Mouse (Mus musculus) lung, embryonic 15.5 days (tissue): ENCODE measurements around the gene Dnajc11. TPM values are rescaled to one million over a fixed set of nuclear protein-coding genes. Genes with fewer than 3 reads are reported as not detected.
A peak's percentile ranks its signal among the peaks of the same experiment; 100 is the strongest.

Experiments
- ATAC-seq: fragments of 200-750 bp; cut with Nextera tagmentation; 2 replicates; pipeline ENCODE4 v1.8.0; 2017; ENCODE audit warnings: moderate number of reproducible peaks, borderline replicate concordance; ENCODE audit not compliant: low FRiP score, low TSS enrichment; ENCODE audit errors: extremely low read depth
- H3K27ac ChIP-seq: fragments of 300-500 bp; sonication (generic); 2 replicates; pipeline ENCODE4 v1.5.1; 2015; ENCODE audit warnings: moderate library complexity, mild to moderate bottlenecking, inconsistent platforms
- H3K27me3 ChIP-seq: fragments of 300-500 bp; sonication (generic); 2 replicates; pipeline ENCODE4 v1.6.1; 2015; ENCODE audit warnings: inconsistent platforms
- H3K36me3 ChIP-seq: fragments of 300-500 bp; sonication (generic); 2 replicates; pipeline ENCODE4 v1.6.1; 2015; ENCODE audit warnings: inconsistent platforms
- H3K4me1 ChIP-seq: fragments of 300-500 bp; sonication (generic); 2 replicates; pipeline ENCODE4 v1.6.1; 2015; ENCODE audit warnings: inconsistent platforms
- H3K4me2 ChIP-seq: fragments of 300-500 bp; sonication (generic); 2 replicates; pipeline ENCODE4 v1.6.1; 2015; ENCODE audit warnings: inconsistent platforms, mild to moderate bottlenecking, moderate library complexity
- H3K4me3 ChIP-seq: fragments of 300-500 bp; sonication (generic); 2 replicates; pipeline ENCODE4 v1.5.1; 2015; ENCODE audit warnings: mild to moderate bottlenecking, inconsistent platforms
- H3K9ac ChIP-seq: fragments of 300-500 bp; sonication (generic); 2 replicates; pipeline ENCODE4 v1.6.1; 2015; ENCODE audit warnings: inconsistent platforms
- H3K9me3 ChIP-seq: fragments of 300-500 bp; sonication (generic); 2 replicates; pipeline ENCODE4 v1.6.1; 2016; ENCODE audit warnings: inconsistent platforms
- WGBS: fragments of 180-500 bp; shearing (Covaris S2); methylation state at CpG from one replicate; pipeline ENCODE4 v1.1.7; 2015; 5-methylcytosine and 5-hydroxymethylcytosine counted together
- polyA plus RNA-seq: library from polyadenylated mRNA; unstranded; fragments of >200 nt; fragmentation: Nextera tagmentation; extraction: Ambion mirVana; gene quantifications from 2 replicates; pipeline ENCODE4 v1.2.1, GENCODE M21; 2015

Dnajc11 gene
- polyA plus RNA-seq, 1 experiment from 2014 or later: 64.4 TPM

GRCm38 (mm10) chr4:152006812-152007211 lies 73.3 kb downstream of the Dnajc11 start:
- peak overlapping the region; percentile 95; the same call in 1 of the 2 replicates for H3K27ac ChIP-seq
- H3K36me3 ChIP-seq: no peaks in the 10 kb centered on the region
- no peak for ATAC-seq
- H3K27me3 ChIP-seq: no peaks in the 10 kb centered on the region
- H3K4me3 ChIP-seq: no peak overlapping the region
- peaks cover 45% of the 10 kb centered on the region for H3K4me1 ChIP-seq
- 40% methylated on average over 3 of the region's 3 CpGs for WGBS
- no peak overlapping the region for H3K9ac ChIP-seq
- H3K9me3 ChIP-seq: no peaks in the 10 kb centered on the region
- H3K4me2 ChIP-seq: no peak overlapping the region

GRCm38 (mm10) chr4:152007481-152008147 lies 74.1 kb downstream of the Dnajc11 start:
- peak overlapping the region; percentile 99 for H3K4me2 ChIP-seq
- H3K9ac ChIP-seq: peak overlapping the region; percentile 54; the same call in 1 of the 2 replicates
- no peaks in the 10 kb centered on the region for H3K27me3 ChIP-seq
- H3K4me1 ChIP-seq: peaks cover 51% of the 10 kb centered on the region
- peak overlapping the region; percentile 61 for H3K4me3 ChIP-seq
- H3K36me3 ChIP-seq: peaks cover 6% of the 10 kb centered on the region; the same call in 1 of the 2 replicates
- WGBS: 7% methylated on average over 8 of the region's 8 CpGs
- peak overlapping the region; percentile 95 for H3K27ac ChIP-seq
- no peak for ATAC-seq
- no peaks in the 10 kb centered on the region for H3K9me3 ChIP-seq

- Histone ChIP-seq H3K4me3 (peak overlapping the region; percentile 61), H3K9me3 (no peaks in the 10 kb centered on the region), H3K4me1 (peaks cover 51% of the 10 kb centered on the region), H3K27me3 (no peaks in the 10 kb centered on the region), H3K27ac (peak overlapping the region; percentile 95), H3K36me3 (peaks cover 11% of the 10 kb centered on the region; the same call in 1 of the 2 replicates), H3K9ac (peak overlapping the region; percentile 54), H3K4me2 (peak overlapping the region; percentile 99)
- WGBS: 2% methylated on average over 14 of the region's 14 CpGs
- ATAC-seq: no peak
These were observed 74.6 kb downstream of the Dnajc11 start for GRCm38 (mm10) chr4:152008148-152008500.

- no peaks in the 10 kb centered on the region for H3K9me3 ChIP-seq
- peak within 1 kb of the TSS; percentile 99 for H3K4me2 ChIP-seq
- peak within 1 kb of the TSS; percentile 54 for H3K9ac ChIP-seq
- peak within 1 kb of the TSS; percentile 95 for H3K27ac ChIP-seq
- peaks cover 51% of the 10 kb centered on the region for H3K4me1 ChIP-seq
- peak; percentile 92 for ATAC-seq
- peaks cover 12% of the 10 kb centered on the region; the same call in 1 of the 2 replicates for H3K36me3 ChIP-seq
- H3K4me3 ChIP-seq: peak within 1 kb of the TSS; percentile 61
- WGBS: under 1% methylated on average over 45 of the region's 45 CpGs
- H3K27me3 ChIP-seq: no peaks in the 10 kb centered on the region
These were observed 75.2 kb downstream of the Dnajc11 start, which contains the start of gene Klhl21 for GRCm38 (mm10) chr4:152008622-152009075. TSS of gene Klhl21 (plus strand) at chr4:152008803.

- peak; percentile 82 for ATAC-seq
- Histone ChIP-seq H3K9me3 (no peaks in the 10 kb centered on the region), H3K9ac (peak overlapping the region; percentile 54), H3K27me3 (no peaks in the 10 kb centered on the region), H3K36me3 (peaks cover 18% of the 10 kb centered on the region), H3K4me1 (peaks cover 51% of the 10 kb centered on the region), H3K4me2 (peak overlapping the region; percentile 99), H3K27ac (peak overlapping the region; percentile 95), H3K4me3 (peak overlapping the region; percentile 61)
- WGBS: 1% methylated on average over 111 of the region's 115 CpGs
These were observed 75.9 kb downstream of the Dnajc11 start for GRCm38 (mm10) chr4:152009076-152010051.

- Histone ChIP-seq H3K4me2 (peak overlapping the region; percentile 99), H3K27me3 (no peaks in the 10 kb centered on the region), H3K4me3 (peak overlapping the region; percentile 61), H3K27ac (peak overlapping the region; percentile 95), H3K9me3 (no peaks in the 10 kb centered on the region), H3K9ac (peak overlapping the region; percentile 54), H3K36me3 (peaks cover 26% of the 10 kb centered on the region), H3K4me1 (peaks cover 51% of the 10 kb centered on the region)
- WGBS: under 1% methylated on average over 10 of the region's 10 CpGs
- peak; percentile 17; the same call in 1 of the 2 replicates for ATAC-seq
These were observed 76.7 kb downstream of the Dnajc11 start for GRCm38 (mm10) chr4:152010091-152010706.

GRCm38 (mm10) chr4:152010707-152011134 lies 77.2 kb downstream of the Dnajc11 start:
- Histone ChIP-seq H3K4me1 (peaks cover 51% of the 10 kb centered on the region), H3K9me3 (no peaks in the 10 kb centered on the region), H3K27me3 (no peaks in the 10 kb centered on the region), H3K27ac (peak overlapping the region; percentile 95), H3K4me2 (peak overlapping the region; percentile 99), H3K4me3 (peak overlapping the region; percentile 61), H3K36me3 (peaks cover 31% of the 10 kb centered on the region), H3K9ac (peak overlapping the region; percentile 54)
- 9% methylated on average over 13 of the region's 13 CpGs for whole genome bisulfite sequencing
- no peak for ATAC-seq

- ATAC-seq: no peak
These were observed 77.8 kb downstream of the Dnajc11 start for GRCm38 (mm10) chr4:152011171-152011760.

GRCm38 (mm10) chr4:152012109-152012508 lies 78.6 kb downstream of the Dnajc11 start:
- Histone ChIP-seq H3K9me3 (no peaks in the 10 kb centered on the region), H3K36me3 (peaks cover 40% of the 10 kb centered on the region), H3K9ac (no peak overlapping the region), H3K4me2 (no peak overlapping the region), H3K4me1 (peaks cover 43% of the 10 kb centered on the region), H3K27me3 (no peaks in the 10 kb centered on the region), H3K4me3 (no peak overlapping the region), H3K27ac (no peak overlapping the region)
- WGBS: 93% methylated on average over 16 of the region's 16 CpGs
- ATAC-seq: no peak

More at GRCm38 (mm10) chr4:152011171-152011760, 77.8 kb downstream of the Dnajc11 start:
- peak overlapping the region; percentile 95 for H3K27ac ChIP-seq
- H3K27me3 ChIP-seq: no peaks in the 10 kb centered on the region
- H3K9ac ChIP-seq: peak overlapping the region; percentile 54; the same call in 1 of the 2 replicates
- WGBS: 57% methylated on average over 8 of the region's 8 CpGs
- H3K4me2 ChIP-seq: peak overlapping the region; percentile 99
- peak overlapping the region; percentile 61 for H3K4me3 ChIP-seq
- H3K9me3 ChIP-seq: no peaks in the 10 kb centered on the region
- H3K36me3 ChIP-seq: peaks cover 36% of the 10 kb centered on the region
- H3K4me1 ChIP-seq: peaks cover 51% of the 10 kb centered on the region

GRCm38 (mm10) chr4:152013036-152013813 lies 79.7 kb downstream of the Dnajc11 start:
- H3K4me2 ChIP-seq: no peak overlapping the region
- H3K9me3 ChIP-seq: no peaks in the 10 kb centered on the region
- H3K4me3 ChIP-seq: no peak overlapping the region
- 82% methylated on average over 12 of the region's 12 CpGs for WGBS
- H3K27me3 ChIP-seq: no peaks in the 10 kb centered on the region
- ATAC-seq: no peak
- H3K27ac ChIP-seq: no peak overlapping the region
- no peak overlapping the region for H3K9ac ChIP-seq
- H3K4me1 ChIP-seq: peaks cover 32% of the 10 kb centered on the region
- H3K36me3 ChIP-seq: peaks cover 46% of the 10 kb centered on the region
